Mouse (Mus musculus): ENCODE data around the gene Mfn2. TPM values are rescaled to one million over a fixed set of nuclear protein-coding genes. Genes with fewer than 3 reads are reported as not detected.

Gene Mfn2
- polyA plus RNA-seq, 1 experiment from 2014 or later, result 14.1 TPM

GRCm38 (mm10) chr4:147934611-147935010 is 30.1 kb upstream of the Mfn2 start:
- peaks cover 29% of the 10 kb centered on the region for H3K4me1 ChIP-seq (ENCODE audit: insufficient read depth)
- no peak overlapping the region for H3K9ac ChIP-seq (replicated peaks)
- WGBS (ENCODE audit: insufficient replicate concordance), result 69% methylated on average over 4 of the region's 4 CpGs
- ATAC-seq, result no peak
- TF ChIP-seq CTCF (IDR thresholded peaks at IDR 0.05; ENCODE audit: low read depth) (no peak), EP300 (IDR thresholded peaks at IDR 0.05; ENCODE audit: low read depth) (no peak)
- no peaks in the 10 kb centered on the region for H3K27me3 ChIP-seq (ENCODE audit: insufficient read depth, low read length)
- no peaks in the 10 kb centered on the region for H3K9me3 ChIP-seq (ENCODE audit: low read length)
- no peak overlapping the region for H3K4me3 ChIP-seq (ENCODE audit: low read depth, low read length)
- peaks cover 5% of the 10 kb centered on the region; the same call in 1 of the 2 replicates for H3K36me3 ChIP-seq (replicated peaks; ENCODE audit: insufficient read depth, low read length)
- no peak overlapping the region for H3K27ac ChIP-seq (ENCODE audit: low read depth)
- no peak overlapping the region for H3K4me2 ChIP-seq (ENCODE audit: low read depth, low read length)
- DNase-seq, result no peak

GRCm38 (mm10) chr4:147934134-147934533 is 29.6 kb upstream of the Mfn2 start:
- Histone ChIP-seq H3K9me3 (ENCODE audit: low read length) (no peaks in the 10 kb centered on the region), H3K36me3 (replicated peaks; ENCODE audit: insufficient read depth, low read length) (peaks cover 7% of the 10 kb centered on the region; the same call in 1 of the 2 replicates), H3K9ac (replicated peaks) (no peak overlapping the region), H3K4me2 (ENCODE audit: low read depth, low read length) (no peak overlapping the region), H3K4me3 (ENCODE audit: low read depth, low read length) (no peak overlapping the region), H3K27me3 (ENCODE audit: insufficient read depth, low read length) (no peaks in the 10 kb centered on the region), H3K27ac (ENCODE audit: low read depth) (no peak overlapping the region), H3K4me1 (ENCODE audit: insufficient read depth) (peaks cover 29% of the 10 kb centered on the region)
- DNase-seq (no peak), ATAC-seq (no peak)
- TF ChIP-seq CTCF (IDR thresholded peaks at IDR 0.05; ENCODE audit: low read depth) (no peak), EP300 (IDR thresholded peaks at IDR 0.05; ENCODE audit: low read depth) (no peak)
- WGBS (ENCODE audit: insufficient replicate concordance), result 55% methylated on average over 3 of the region's 3 CpGs

GRCm38 (mm10) chr4:147930946-147931345 is 26.4 kb upstream of the Mfn2 start:
- H3K27ac ChIP-seq (ENCODE audit: low read depth), result no peak overlapping the region
- 81% methylated on average over 14 of the region's 14 CpGs for WGBS (ENCODE audit: insufficient replicate concordance)
- no peak for ATAC-seq
- no peaks in the 10 kb centered on the region for H3K9me3 ChIP-seq (ENCODE audit: low read length)
- H3K4me2 ChIP-seq (ENCODE audit: low read depth, low read length), result no peak overlapping the region
- no peak for TF ChIP-seq CTCF (IDR thresholded peaks at IDR 0.05; ENCODE audit: low read depth)
- no peak for TF ChIP-seq EP300 (IDR thresholded peaks at IDR 0.05; ENCODE audit: low read depth)
- H3K36me3 ChIP-seq (replicated peaks; ENCODE audit: insufficient read depth, low read length), result peaks cover 7% of the 10 kb centered on the region; the same call in 1 of the 2 replicates
- no peak overlapping the region for H3K9ac ChIP-seq (replicated peaks)
- H3K4me1 ChIP-seq (ENCODE audit: insufficient read depth), result peaks cover 10% of the 10 kb centered on the region
- DNase-seq, result no peak
- no peak overlapping the region for H3K4me3 ChIP-seq (ENCODE audit: low read depth, low read length)
- no peaks in the 10 kb centered on the region for H3K27me3 ChIP-seq (ENCODE audit: insufficient read depth, low read length)

GRCm38 (mm10) chr4:147928540-147928939 is 24.0 kb upstream of the Mfn2 start:
- H3K4me2 ChIP-seq (ENCODE audit: low read depth, low read length), result no peak overlapping the region
- ATAC-seq (peak; percentile 15; the same call in 1 of the 2 replicates), DNase-seq (no peak)
- H3K27ac ChIP-seq (ENCODE audit: low read depth), result no peak overlapping the region
- no peak overlapping the region for H3K4me3 ChIP-seq (ENCODE audit: low read depth, low read length)
- H3K27me3 ChIP-seq (ENCODE audit: insufficient read depth, low read length), result no peaks in the 10 kb centered on the region
- TF ChIP-seq EP300 (IDR thresholded peaks at IDR 0.05; ENCODE audit: low read depth) (no peak), CTCF (IDR thresholded peaks at IDR 0.05; ENCODE audit: low read depth) (no peak)
- no peaks in the 10 kb centered on the region for H3K9me3 ChIP-seq (ENCODE audit: low read length)
- no peak overlapping the region for H3K9ac ChIP-seq (replicated peaks)
- no peaks in the 10 kb centered on the region; the same call in 1 of the 2 replicates for H3K4me1 ChIP-seq (ENCODE audit: insufficient read depth)
- peaks cover 12% of the 10 kb centered on the region for H3K36me3 ChIP-seq (replicated peaks; ENCODE audit: insufficient read depth, low read length)
- WGBS (ENCODE audit: insufficient replicate concordance), result 74% methylated on average over 7 of the region's 7 CpGs

- H3K4me3 ChIP-seq (ENCODE audit: low read depth, low read length), result no peak overlapping the region
- H3K4me1 ChIP-seq (ENCODE audit: insufficient read depth), result no peaks in the 10 kb centered on the region; the same call in 1 of the 2 replicates
- H3K9ac ChIP-seq (replicated peaks), result no peak overlapping the region
- no peak for DNase-seq
- ATAC-seq, result peak; percentile 28; the same call in 1 of the 2 replicates
- WGBS (ENCODE audit: insufficient replicate concordance), result 33% methylated on average over 9 of the region's 9 CpGs
- H3K27me3 ChIP-seq (ENCODE audit: insufficient read depth, low read length), result no peaks in the 10 kb centered on the region
- no peak overlapping the region for H3K4me2 ChIP-seq (ENCODE audit: low read depth, low read length)
- peaks cover 16% of the 10 kb centered on the region for H3K36me3 ChIP-seq (replicated peaks; ENCODE audit: insufficient read depth, low read length)
- no peaks in the 10 kb centered on the region for H3K9me3 ChIP-seq (ENCODE audit: low read length)
- no peak for TF ChIP-seq EP300 (IDR thresholded peaks at IDR 0.05; ENCODE audit: low read depth)
- no peak for TF ChIP-seq CTCF (IDR thresholded peaks at IDR 0.05; ENCODE audit: low read depth)
- peak overlapping the region; percentile 34; the same call in 1 of the 2 replicates for H3K27ac ChIP-seq (ENCODE audit: low read depth)
Measured at GRCm38 (mm10) chr4:147928136-147928535, 23.6 kb upstream of the Mfn2 start.

- peaks cover 18% of the 10 kb centered on the region for H3K36me3 ChIP-seq (replicated peaks; ENCODE audit: insufficient read depth, low read length)
- no peak overlapping the region for H3K9ac ChIP-seq (replicated peaks)
- H3K9me3 ChIP-seq (ENCODE audit: low read length), result no peaks in the 10 kb centered on the region
- H3K27ac ChIP-seq (ENCODE audit: low read depth), result peak overlapping the region; percentile 34; the same call in 1 of the 2 replicates
- ATAC-seq, result peak; percentile 75
- no peaks in the 10 kb centered on the region; the same call in 1 of the 2 replicates for H3K4me1 ChIP-seq (ENCODE audit: insufficient read depth)
- H3K27me3 ChIP-seq (ENCODE audit: insufficient read depth, low read length), result no peaks in the 10 kb centered on the region
- H3K4me3 ChIP-seq (ENCODE audit: low read depth, low read length), result no peak overlapping the region
- 38% methylated on average over 8 of the region's 8 CpGs for WGBS (ENCODE audit: insufficient replicate concordance)
- peak; percentile 70 for DNase-seq
- TF ChIP-seq EP300 (IDR thresholded peaks at IDR 0.05; ENCODE audit: low read depth) (no peak), CTCF (IDR thresholded peaks at IDR 0.05; ENCODE audit: low read depth) (no peak)
- H3K4me2 ChIP-seq (ENCODE audit: low read depth, low read length), result no peak overlapping the region
Measured at GRCm38 (mm10) chr4:147927705-147928104, 23.2 kb upstream of the Mfn2 start.

All from liver, postnatal 0 days (tissue).